Mouse (Mus musculus) inflammation-experienced regulatory T-cells, adult 16 weeks (primary cell): ENCODE measurements around the gene Mill1. TPM values are rescaled to one million over a fixed set of nuclear protein-coding genes. Genes with fewer than 3 reads are reported as not detected.

Experiments used
- polyA plus RNA-seq: library from polyadenylated mRNA; unstranded; fragments of 100-300 nt; shearing (Covaris generic); gene quantifications from one replicate; pipeline ENCODE4 v1.2.1, GENCODE M21; 2017

Mill1 gene
- not detected for polyA plus RNA-seq

DNA sequence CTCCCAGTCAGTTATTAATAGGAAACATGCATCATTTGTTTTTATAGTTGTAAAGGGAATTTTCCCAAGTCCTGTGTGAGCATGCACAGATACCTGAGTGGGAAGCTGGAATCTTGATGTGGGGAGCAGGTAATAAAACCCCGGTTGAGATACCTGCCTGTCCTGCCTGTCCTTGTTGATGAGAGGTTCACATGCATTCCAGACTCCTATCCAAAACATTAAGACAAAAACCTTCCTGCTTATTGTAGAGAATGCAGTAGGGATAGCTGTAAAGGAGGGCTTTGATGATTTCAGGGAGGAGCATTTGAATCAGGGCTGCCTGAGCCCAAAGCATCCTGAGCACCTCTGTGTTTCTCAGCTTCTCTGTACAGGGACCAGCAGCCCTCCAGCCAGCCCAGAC is at the start of gene Mill1:
Mill1 (plus strand) TSS at position 301 of the 400 bp plus-strand sequence.

Other genes with a start within 250 kb of the Mill1 start
- not detected for gene Ceacam13, start 235.5 kb upstream of the Mill1 start, polyA plus RNA-seq
- not detected for gene Ceacam12, start 179.4 kb upstream of the Mill1 start, polyA plus RNA-seq
- gene Igfl3, start 68.9 kb upstream of the Mill1 start, polyA plus RNA-seq: not detected
- not detected for gene Psg18, start 109.7 kb downstream of the Mill1 start, polyA plus RNA-seq
- gene Psg28, start 186.7 kb downstream of the Mill1 start, polyA plus RNA-seq: not detected
- gene Psg26, start 238.8 kb downstream of the Mill1 start, polyA plus RNA-seq: not detected